Mouse (Mus musculus) neural tube, embryonic 11.5 days (tissue): ENCODE results near the gene 2310034C09Rik. TPM values are rescaled to one million over a fixed set of nuclear protein-coding genes. Genes with fewer than 3 reads are reported as not detected.
"Not testable (repeated sequence)": the region's sequence is repeated elsewhere in the genome, so short reads cannot be mapped to it uniquely, and the experiment has no call there.

Experiments
- ATAC-seq: fragments of 200-750 bp; cut with Nextera tagmentation; 2 replicates; pipeline ENCODE4 v1.8.0; 2017; ENCODE audit warnings: moderate number of reproducible peaks, mild to moderate bottlenecking, moderate TSS enrichment, moderate library complexity; ENCODE audit not compliant: insufficient read depth, low FRiP score, low TSS enrichment
- DNase-seq: peaks from one replicate; pipeline ENCODE4 v3.0.0-alpha.2; 2015; ENCODE audit warnings: low spot score
- H3K27ac ChIP-seq: fragments of 300-500 bp; sonication (generic); 2 replicates; pipeline ENCODE4 v1.5.1; 2014; ENCODE audit warnings: low read depth, mild to moderate bottlenecking, low read length
- H3K27me3 ChIP-seq: fragments of 300-500 bp; sonication (generic); 2 replicates; pipeline ENCODE4 v1.6.1; 2014; ENCODE audit warnings: mild to moderate bottlenecking, low read length, mixed read lengths; ENCODE audit not compliant: control insufficient read depth, insufficient read depth
- H3K36me3 ChIP-seq: fragments of 300-500 bp; sonication (generic); 2 replicates; pipeline ENCODE4 v1.6.1; 2014; ENCODE audit warnings: mild to moderate bottlenecking, low read length, moderate library complexity, mixed read lengths; ENCODE audit not compliant: control insufficient read depth, insufficient read depth
- H3K4me1 ChIP-seq: fragments of 300-500 bp; sonication (generic); 2 replicates; pipeline ENCODE4 v1.6.1; 2014; ENCODE audit warnings: low read length, mixed read lengths; ENCODE audit not compliant: control insufficient read depth, insufficient read depth
- H3K4me2 ChIP-seq: fragments of 300-500 bp; sonication (generic); 2 replicates; pipeline ENCODE4 v1.6.1; 2014; ENCODE audit warnings: low read depth, mild to moderate bottlenecking, moderate library complexity
- H3K4me3 ChIP-seq: fragments of 300-500 bp; sonication (generic); 2 replicates; pipeline ENCODE4 v1.5.1; 2014; ENCODE audit warnings: low read depth, low read length
- H3K9ac ChIP-seq: fragments of 300-500 bp; sonication (generic); 2 replicates; pipeline ENCODE4 v1.6.1; 2014; ENCODE audit warnings: mild to moderate bottlenecking, low read length
- H3K9me3 ChIP-seq: fragments of 300-500 bp; sonication (generic); 2 replicates; pipeline ENCODE4 v1.6.1; 2016; ENCODE audit warnings: low read length; ENCODE audit not compliant: control insufficient read depth
- WGBS: fragments of 180-500 bp; shearing (Covaris S2); extraction: QIAGEN DNeasy Blood & Tissue Kit; methylation state at CpG from one replicate; pipeline ENCODE4 v1.1.7; 2014; 5-methylcytosine and 5-hydroxymethylcytosine counted together
- polyA plus RNA-seq: library from polyadenylated mRNA; unstranded; fragments of >200 nt; fragmentation: Nextera tagmentation; extraction: Ambion mirVana; gene quantifications from 2 replicates; pipeline ENCODE4 v1.2.1, GENCODE M21; 2014

Gene 2310034C09Rik
- polyA plus RNA-seq, 1 experiment from 2014 or later: not detected

DNA sequence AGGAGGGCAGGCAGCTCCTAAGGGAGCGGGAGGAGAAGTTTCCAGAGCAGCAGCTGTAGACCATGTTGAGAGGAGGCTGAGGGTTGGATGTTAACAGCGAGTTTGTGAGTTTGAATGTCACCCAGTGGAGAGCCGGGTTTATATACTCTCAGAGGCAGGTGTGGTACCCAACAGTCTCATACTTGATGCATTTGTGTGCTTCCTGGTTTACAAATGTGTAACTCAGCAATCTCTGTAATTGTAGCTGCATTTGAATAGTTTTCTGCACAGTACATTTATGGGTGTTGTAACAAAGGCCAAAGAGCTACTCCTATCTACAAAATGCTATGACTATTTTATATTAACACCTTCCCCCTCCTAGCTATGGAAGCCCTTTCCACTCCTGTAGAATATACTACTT, 7.1 kb upstream of the 2310034C09Rik start, which contains the start of gene Krtap13:
TSS of gene Krtap13 (minus strand) at position 101 of the 400 bp plus-strand sequence.
- H3K4me2 ChIP-seq, H3K36me3 ChIP-seq, DNase-seq, H3K27ac ChIP-seq, H3K9ac ChIP-seq, H3K4me1 ChIP-seq, H3K9me3 ChIP-seq, ATAC-seq, H3K27me3 ChIP-seq, H3K4me3 ChIP-seq: not testable (repeated sequence)
- 76% methylated on average over 3 of the region's 3 CpGs for WGBS

DNA sequence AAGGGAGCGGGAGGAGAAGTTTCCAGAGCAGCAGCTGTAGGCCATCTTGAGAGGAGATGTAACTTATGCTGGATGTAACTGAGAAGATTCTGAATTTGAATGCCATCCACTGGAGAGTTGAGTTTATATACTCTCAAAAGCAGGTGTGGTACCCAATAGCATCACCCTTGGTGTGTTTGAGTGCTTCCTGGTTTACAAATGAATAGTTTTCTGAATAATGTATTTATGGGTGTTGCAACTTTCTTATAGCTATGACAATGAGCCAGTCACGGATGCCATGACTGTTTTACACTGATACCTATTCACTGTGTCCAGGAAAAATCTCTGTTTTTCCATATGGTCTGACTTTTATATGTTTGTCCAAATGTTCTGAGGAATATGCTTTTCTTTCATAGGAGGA, 15.5 kb downstream of the 2310034C09Rik start, which contains the start of gene 2310057N15Rik:
TSS of gene 2310057N15Rik (minus strand) at position 101 of the 400 bp plus-strand sequence.
- no peak within 1 kb of the TSS for H3K9ac ChIP-seq
- H3K27ac ChIP-seq: no peak within 1 kb of the TSS
- H3K27me3 ChIP-seq: no peaks in the 10 kb centered on the region
- H3K9me3 ChIP-seq: no peaks in the 10 kb centered on the region
- DNase-seq (no peak), ATAC-seq (no peak)
- no peaks in the 10 kb centered on the region for H3K4me1 ChIP-seq
- WGBS: 86% methylated on average over 2 of the region's 2 CpGs
- H3K4me2 ChIP-seq: no peak within 1 kb of the TSS
- no peaks in the 10 kb centered on the region for H3K36me3 ChIP-seq
- H3K4me3 ChIP-seq: no peak within 1 kb of the TSS

DNA sequence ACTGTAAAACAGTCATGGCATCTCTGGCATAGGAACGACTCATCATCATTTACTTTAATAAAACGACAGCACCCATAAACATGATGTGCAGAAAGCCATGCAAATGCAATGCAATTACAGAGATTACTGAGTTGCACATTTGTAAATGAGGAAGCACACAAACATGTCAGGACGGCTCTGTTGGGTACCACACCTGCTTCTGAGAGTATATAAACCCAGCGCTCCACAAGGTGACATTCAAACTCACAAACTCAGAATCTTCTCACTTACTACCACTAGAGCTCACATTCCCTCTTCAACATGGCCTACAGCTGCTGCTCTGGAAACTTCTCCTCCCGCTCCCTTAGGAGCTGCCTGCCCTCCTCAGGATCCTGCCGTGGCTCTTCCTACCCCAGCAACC, 18.9 kb downstream of the 2310034C09Rik start, which contains the start of gene Gm5965:
TSS of gene Gm5965 (plus strand) at position 301 of the 400 bp plus-strand sequence.
- no peak for ATAC-seq
- Histone ChIP-seq H3K4me3 (no peak within 1 kb of the TSS), H3K4me2 (no peak within 1 kb of the TSS), H3K36me3 (no peaks in the 10 kb centered on the region), H3K9ac (no peak within 1 kb of the TSS), H3K4me1 (no peaks in the 10 kb centered on the region), H3K9me3 (no peaks in the 10 kb centered on the region), H3K27me3 (no peaks in the 10 kb centered on the region), H3K27ac (no peak within 1 kb of the TSS)
- WGBS: 89% methylated on average over 5 of the region's 6 CpGs
- DNase-seq: no peak

DNA sequence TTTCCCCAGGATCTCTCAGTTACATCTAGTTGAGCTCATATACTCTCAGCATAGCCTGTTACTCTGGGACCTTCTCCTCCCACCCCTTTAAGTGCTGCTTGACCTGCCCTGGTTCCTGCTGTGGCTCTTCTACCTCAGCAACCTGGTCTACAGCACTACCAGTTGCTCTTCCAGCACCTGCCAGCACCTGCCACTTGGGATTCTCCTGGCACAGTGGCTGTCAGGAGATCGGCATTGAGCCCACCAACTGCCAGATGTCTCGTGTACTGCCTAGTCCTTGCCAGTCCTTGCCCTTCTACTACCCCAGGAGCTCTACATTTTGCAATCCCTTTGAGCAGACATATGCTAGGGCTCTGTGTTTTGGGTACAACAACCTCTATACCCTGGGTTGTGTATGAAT, 28.1 kb downstream of the 2310034C09Rik start:
- Histone ChIP-seq H3K27me3 (no peaks in the 10 kb centered on the region), H3K9me3 (no peaks in the 10 kb centered on the region), H3K9ac (no peak overlapping the region), H3K4me3 (no peak overlapping the region), H3K27ac (no peak overlapping the region), H3K36me3 (no peaks in the 10 kb centered on the region), H3K4me1 (no peaks in the 10 kb centered on the region), H3K4me2 (no peak overlapping the region)
- 88% methylated on average over 2 of the region's 2 CpGs for WGBS
- DNase-seq (no peak), ATAC-seq (no peak)

Other genes starting within 250 kb of the 2310034C09Rik start
- 1.3 and 1.4 TPM in 2 replicates for gene Cldn8, start 195.7 kb upstream of the 2310034C09Rik start, polyA plus RNA-seq
- gene Krtap24-1, start 146.6 kb upstream of the 2310034C09Rik start, polyA plus RNA-seq: not detected in 2 replicates
- gene 2310079G19Rik, start 131.2 kb upstream of the 2310034C09Rik start, polyA plus RNA-seq: not detected in 2 replicates
- not detected in 2 replicates for gene Krtap26-1, start 111.1 kb upstream of the 2310034C09Rik start, polyA plus RNA-seq
- gene Krtap27-1, start 87.2 kb upstream of the 2310034C09Rik start, polyA plus RNA-seq: not detected in 2 replicates
- gene 2310061N02Rik, start 50.9 kb upstream of the 2310034C09Rik start, polyA plus RNA-seq: not detected in 2 replicates
- not detected in 2 replicates for gene Krtap13-1, start 30.0 kb upstream of the 2310034C09Rik start, polyA plus RNA-seq
- not detected in 2 replicates for gene Krtap13, start 7.2 kb upstream of the 2310034C09Rik start, polyA plus RNA-seq
- gene 2310057N15Rik, start 15.4 kb downstream of the 2310034C09Rik start, polyA plus RNA-seq: not detected in 2 replicates
- gene Gm5965, start 19.0 kb downstream of the 2310034C09Rik start, polyA plus RNA-seq: not detected in 2 replicates
- gene Gm20741, start 53.4 kb downstream of the 2310034C09Rik start, polyA plus RNA-seq: not detected in 2 replicates
- not detected in 2 replicates for gene Krtap15, start 61.4 kb downstream of the 2310034C09Rik start, polyA plus RNA-seq
- gene Krtap14, start 67.3 kb downstream of the 2310034C09Rik start, polyA plus RNA-seq: not detected in 2 replicates
- not detected in 2 replicates for gene Krtap19-1, start 110.6 kb downstream of the 2310034C09Rik start, polyA plus RNA-seq
- not detected in 2 replicates for gene Krtap19-2, start 115.4 kb downstream of the 2310034C09Rik start, polyA plus RNA-seq
- gene Krtap19-3, start 119.2 kb downstream of the 2310034C09Rik start, polyA plus RNA-seq: not detected in 2 replicates
- not detected in 2 replicates for gene Krtap19-4, start 126.2 kb downstream of the 2310034C09Rik start, polyA plus RNA-seq
- gene Krtap19-5, start 137.6 kb downstream of the 2310034C09Rik start, polyA plus RNA-seq: not detected in 2 replicates
- not detected in 2 replicates for gene Krtap19-9b, start 173.4 kb downstream of the 2310034C09Rik start, polyA plus RNA-seq
- not detected in 2 replicates for gene Krtap16-3, start 204.0 kb downstream of the 2310034C09Rik start, polyA plus RNA-seq